Mouse (Mus musculus) MEL (cell line): ENCODE results near the gene Adamtsl1.

Source experiments
- MYB ChIP-seq: IDR thresholded peaks from 2 replicates; pipeline ENCODE4 v1.6.1; 2011; ENCODE audit warnings: mild to moderate bottlenecking, low read depth, low read length, improper control_type of control experiment
- POLR2AphosphoS2 ChIP-seq: IDR thresholded peaks from 2 replicates; pipeline ENCODE4 v1.6.1; 2011; ENCODE audit warnings: low read length, improper control_type of control experiment
- SMC3 ChIP-seq: IDR thresholded peaks from 2 replicates; pipeline ENCODE4 v1.6.1; 2011; ENCODE audit warnings: low read depth, low read length, improper control_type of control experiment

DNA sequence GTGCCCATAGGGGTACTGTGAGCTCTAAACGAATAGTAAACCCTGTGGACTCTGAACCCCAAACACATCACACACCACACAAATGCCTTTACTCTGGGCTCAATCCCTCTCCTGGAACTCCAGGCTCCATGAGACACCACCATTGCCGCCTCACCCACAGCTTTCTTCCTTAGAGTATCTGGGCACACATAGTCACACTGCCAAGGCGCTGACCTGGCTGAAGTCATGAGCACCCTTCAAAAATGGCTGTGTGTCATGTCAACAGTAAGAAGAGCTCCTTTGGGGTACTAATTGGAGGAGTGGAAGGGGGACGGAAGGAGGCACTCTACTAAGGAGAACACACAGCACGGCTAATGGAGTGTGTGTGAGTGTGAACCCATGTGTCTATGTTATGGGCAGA, 554.4 kb downstream of the Adamtsl1 start:
- no peak for TF ChIP-seq POLR2AphosphoS2
- no peak for TF ChIP-seq SMC3
- TF ChIP-seq MYB: no peak
